Mouse (Mus musculus) skeletal muscle tissue, adult 2 months (tissue): Measurements from ENCODE around the gene Fbxw9.
"Not testable (repeated sequence)": the region's sequence is repeated elsewhere in the genome, so short reads cannot be mapped to it uniquely, and the experiment has no call there.

Source experiments
- DNase-seq: peaks from one replicate; pipeline ENCODE4 v3.0.0-alpha.2; 2012; ENCODE audit warnings: low read depth, low spot score

The Fbxw9 gene

GRCm38 (mm10) chr8:85036718-85037365 is 23.0 kb upstream of the Fbxw9 start, which contains the start of gene Tnpo2:
Tnpo2 (plus strand) TSS chr8:85036915.
- DNase-seq = peak; percentile 97

- no peak for DNase-seq
Observed at GRCm38 (mm10) chr8:85037366-85037680, 22.5 kb upstream of the Fbxw9 start.

- no peak for DNase-seq
Observed at GRCm38 (mm10) chr8:85037681-85038531, 21.9 kb upstream of the Fbxw9 start.

- no peak for DNase-seq
Observed at GRCm38 (mm10) chr8:85043619-85044018, 16.2 kb upstream of the Fbxw9 start.

GRCm38 (mm10) chr8:85057367-85057766 is 2.5 kb upstream of the Fbxw9 start:
- no peak for DNase-seq

GRCm38 (mm10) chr8:85062603-85063002 is 2.7 kb downstream of the Fbxw9 start:
- no peak for DNase-seq

GRCm38 (mm10) chr8:85065213-85065612 is 5.4 kb downstream of the Fbxw9 start:
- no peak for DNase-seq

GRCm38 (mm10) chr8:85067155-85067554 is 7.3 kb downstream of the Fbxw9 start:
- DNase-seq = no peak

GRCm38 (mm10) chr8:85067982-85068381 is 8.1 kb downstream of the Fbxw9 start, which contains the start of gene Gm5741:
Gm5741 (minus strand) TSS chr8:85067982.
- no peak for DNase-seq

- DNase-seq = no peak
Observed at GRCm38 (mm10) chr8:85071041-85071440, 11.2 kb downstream of the Fbxw9 start.

- peak; percentile 86 for DNase-seq
Observed at GRCm38 (mm10) chr8:85071514-85072281, 11.8 kb downstream of the Fbxw9 start, which contains the start of gene Dhps. Dhps (plus strand) TSS chr8:85071757.

- no peak for DNase-seq
Observed at GRCm38 (mm10) chr8:85072364-85072929, 12.6 kb downstream of the Fbxw9 start.

- no peak for DNase-seq
Observed at GRCm38 (mm10) chr8:85073041-85073612, 13.3 kb downstream of the Fbxw9 start.

- DNase-seq = no peak
Observed at GRCm38 (mm10) chr8:85074167-85074566, 14.3 kb downstream of the Fbxw9 start.

GRCm38 (mm10) chr8:85074617-85075016 is 14.8 kb downstream of the Fbxw9 start:
- no peak for DNase-seq

- no peak for DNase-seq
Observed at GRCm38 (mm10) chr8:85076001-85076400, 16.1 kb downstream of the Fbxw9 start.

GRCm38 (mm10) chr8:85076993-85077392 is 17.1 kb downstream of the Fbxw9 start:
- DNase-seq = peak; percentile 82

- DNase-seq = no peak
Observed at GRCm38 (mm10) chr8:85080214-85080531, 20.3 kb downstream of the Fbxw9 start.

- no peak for DNase-seq
Observed at GRCm38 (mm10) chr8:85080532-85081215, 20.8 kb downstream of the Fbxw9 start, which contains the start of gene Wdr83os. Wdr83os (plus strand) TSS chr8:85080740.

GRCm38 (mm10) chr8:85081216-85081555 is 21.3 kb downstream of the Fbxw9 start, which contains the start of gene Wdr83:
Wdr83 (minus strand) TSS chr8:85081306.
- no peak for DNase-seq

- not testable (repeated sequence) for DNase-seq
Observed at GRCm38 (mm10) chr8:85082169-85082568, 22.3 kb downstream of the Fbxw9 start.
